Mouse (Mus musculus) heart, embryonic 12.5 days (tissue): Measurements from ENCODE around the gene Macrod1. TPM values are rescaled to one million over a fixed set of nuclear protein-coding genes. Genes with fewer than 3 reads are reported as not detected.

ENCODE experiments used
- ATAC-seq: fragments of 200-750 bp; cut with Nextera tagmentation; 2 replicates; pipeline ENCODE4 v1.8.0; 2017; ENCODE audit warnings: moderate TSS enrichment, moderate library complexity; ENCODE audit not compliant: insufficient number of reproducible peaks, low FRiP score
- H3K27ac ChIP-seq: fragments of 300-500 bp; sonication (generic); 2 replicates; pipeline ENCODE4 v1.5.1; 2016; ENCODE audit warnings: mild to moderate bottlenecking, moderate library complexity; ENCODE audit not compliant: poor library complexity, severe bottlenecking
- H3K27me3 ChIP-seq: fragments of 300-500 bp; sonication (generic); replicated peaks from 2 replicates; pipeline ENCODE4 v1.6.1; 2016; ENCODE audit warnings: mild to moderate bottlenecking, moderate library complexity
- H3K36me3 ChIP-seq: fragments of 300-500 bp; sonication (generic); 2 replicates; pipeline ENCODE4 v1.6.1; 2016; ENCODE audit warnings: mild to moderate bottlenecking, moderate library complexity
- H3K4me1 ChIP-seq: fragments of 300-500 bp; sonication (generic); replicated peaks from 2 replicates; pipeline ENCODE4 v1.6.1; 2016; ENCODE audit warnings: mild to moderate bottlenecking
- H3K4me2 ChIP-seq: fragments of 300-500 bp; sonication (generic); 2 replicates; pipeline ENCODE4 v1.6.1; 2016; ENCODE audit warnings: mild to moderate bottlenecking, moderate library complexity
- H3K4me3 ChIP-seq: fragments of 300-500 bp; sonication (generic); 2 replicates; pipeline ENCODE4 v1.5.1; 2016; ENCODE audit warnings: mild to moderate bottlenecking
- H3K9ac ChIP-seq: fragments of 300-500 bp; sonication (generic); 2 replicates; pipeline ENCODE4 v1.6.1; 2016; ENCODE audit warnings: mild to moderate bottlenecking, moderate library complexity
- H3K9me3 ChIP-seq: fragments of 300-500 bp; sonication (generic); replicated peaks from 2 replicates; pipeline ENCODE4 v1.6.1; 2016; ENCODE audit warnings: mild to moderate bottlenecking, moderate library complexity
- WGBS: fragments of 180-500 bp; shearing (Covaris S2); methylation state at CpG from one replicate; pipeline ENCODE4 v1.1.7; 2016; 5-methylcytosine and 5-hydroxymethylcytosine counted together
- polyA plus RNA-seq: library from polyadenylated mRNA; unstranded; fragments of >200 nt; fragmentation: Nextera tagmentation; extraction: Ambion mirVana; gene quantifications from 2 replicates; pipeline ENCODE4 v1.2.1, GENCODE M21; 2016

Macrod1 gene
- polyA plus RNA-seq, 1 experiment from 2014 or later, result 29.0 TPM

DNA sequence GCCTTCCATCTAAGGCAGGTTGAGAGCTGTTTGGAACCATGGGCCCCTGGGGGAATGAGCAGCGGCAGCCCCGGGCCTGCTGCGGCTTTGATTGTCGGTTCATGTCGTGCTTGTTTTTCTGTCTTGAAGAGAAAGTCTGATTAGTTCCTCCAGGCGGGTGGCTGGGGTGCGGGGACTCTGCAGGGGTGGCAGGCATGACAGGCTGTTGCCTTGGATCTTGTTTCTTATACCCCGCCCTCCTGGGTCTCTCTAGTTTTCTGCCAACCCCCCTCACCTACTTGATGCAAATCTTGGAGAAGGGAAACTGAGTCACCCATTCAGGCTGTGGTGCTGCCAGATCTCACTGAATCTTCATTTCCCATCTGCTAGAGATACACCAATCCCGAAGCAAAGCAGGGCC, 31.9 kb downstream of the Macrod1 start:
- Histone ChIP-seq H3K4me3 (no peak overlapping the region), H3K27me3 (peaks cover 78% of the 10 kb centered on the region), H3K4me1 (peaks cover 16% of the 10 kb centered on the region), H3K9ac (no peak overlapping the region), H3K36me3 (no peaks in the 10 kb centered on the region), H3K9me3 (no peaks in the 10 kb centered on the region), H3K4me2 (no peak overlapping the region), H3K27ac (no peak overlapping the region)
- WGBS, result 16% methylated on average over 9 of the region's 9 CpGs
- no peak for ATAC-seq

DNA sequence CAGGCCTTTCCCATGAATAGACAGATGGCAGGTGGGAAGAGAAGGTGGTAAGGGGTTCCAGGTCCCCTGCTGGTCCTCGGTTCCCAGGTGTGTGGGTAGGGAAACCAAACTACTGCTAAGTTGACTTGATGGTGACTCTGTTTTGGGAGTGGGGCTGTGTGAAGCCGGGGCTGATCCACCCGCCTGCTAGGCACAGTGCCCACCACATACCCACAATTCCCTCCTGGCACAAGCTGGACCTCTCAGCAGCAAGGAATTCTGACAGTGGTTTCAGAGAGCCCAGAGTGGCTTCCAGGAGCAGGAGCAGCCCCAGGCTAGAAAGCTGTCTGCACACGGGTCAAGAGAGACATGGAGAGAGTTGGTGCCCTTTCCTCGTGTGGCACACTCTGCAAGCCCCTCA, 32.4 kb downstream of the Macrod1 start:
- no peak overlapping the region for H3K4me3 ChIP-seq
- H3K36me3 ChIP-seq, result no peaks in the 10 kb centered on the region
- no peak; the same call in 1 of the 2 replicates for ATAC-seq
- H3K9me3 ChIP-seq, result no peaks in the 10 kb centered on the region
- peaks cover 76% of the 10 kb centered on the region for H3K27me3 ChIP-seq
- no peak overlapping the region for H3K27ac ChIP-seq
- no peak overlapping the region for H3K9ac ChIP-seq
- no peak overlapping the region for H3K4me2 ChIP-seq
- peaks cover 16% of the 10 kb centered on the region for H3K4me1 ChIP-seq
- 61% methylated on average over 5 of the region's 5 CpGs for WGBS

DNA sequence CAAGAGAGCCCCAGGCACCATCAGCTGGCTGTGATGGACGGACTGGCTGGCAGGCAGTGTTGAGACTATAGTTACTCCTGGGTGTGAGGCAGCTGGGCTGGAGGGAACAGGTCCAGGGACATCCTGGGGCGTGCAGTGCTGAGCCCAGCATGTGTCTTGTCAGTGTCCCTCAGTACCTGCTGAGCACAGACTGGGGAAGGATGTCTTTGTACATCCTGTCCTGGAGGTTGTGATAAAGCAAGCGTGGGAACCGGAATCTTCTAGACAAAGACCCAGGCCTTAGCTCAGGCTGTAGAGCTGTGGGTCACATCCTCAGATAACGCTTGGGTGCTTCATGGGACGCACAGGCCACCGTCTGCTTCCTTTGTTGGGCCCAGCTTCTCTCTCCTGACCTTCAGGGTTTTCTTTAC, 33.2 kb downstream of the Macrod1 start:
- peaks cover 68% of the 10 kb centered on the region for H3K27me3 ChIP-seq
- ATAC-seq, result peak; percentile 30; the same call in 1 of the 2 replicates
- H3K27ac ChIP-seq, result 0 out of 2 replicates have a peak overlapping the region, but pooled peaks have one; percentile 4
- H3K4me2 ChIP-seq, result no peak overlapping the region
- H3K9me3 ChIP-seq, result no peaks in the 10 kb centered on the region
- WGBS, result 49% methylated on average over 7 of the region's 7 CpGs
- no peak overlapping the region for H3K4me3 ChIP-seq
- peaks cover 15% of the 10 kb centered on the region for H3K4me1 ChIP-seq
- H3K36me3 ChIP-seq, result no peaks in the 10 kb centered on the region
- H3K9ac ChIP-seq, result no peak overlapping the region

DNA sequence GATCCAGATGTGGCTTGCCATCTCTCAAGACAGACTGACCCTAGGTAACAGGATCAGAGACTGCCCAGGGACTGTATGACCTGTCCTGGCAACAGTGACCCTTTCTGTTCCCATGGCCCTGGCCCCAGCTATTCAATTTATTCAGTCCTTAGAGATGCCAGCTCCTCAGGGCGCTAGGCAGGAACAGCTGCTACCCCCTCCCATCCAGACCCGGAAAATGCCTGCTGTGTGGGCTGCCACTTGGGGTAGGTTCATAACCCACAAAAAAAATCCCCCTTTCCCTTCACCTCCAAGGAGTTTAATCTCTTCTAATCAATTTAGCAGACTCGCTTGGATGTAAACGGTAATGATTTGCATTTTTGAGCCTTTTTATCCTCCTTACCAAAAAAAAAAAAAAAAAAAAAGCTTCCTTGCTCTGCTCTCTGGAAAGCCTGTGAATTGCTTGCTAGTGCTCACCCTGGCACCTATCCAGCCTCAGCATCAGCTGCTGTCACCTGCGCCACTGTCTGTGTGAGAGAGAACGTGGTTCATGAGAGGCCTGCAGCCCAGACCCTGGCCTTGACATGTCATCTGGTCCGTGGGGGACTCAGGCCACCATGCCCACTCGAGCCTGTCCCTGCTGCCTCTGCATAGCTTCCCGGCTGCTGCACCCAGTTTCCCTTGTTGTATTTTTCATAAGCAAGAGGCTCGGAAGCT, 33.9 kb downstream of the Macrod1 start:
- 0 out of 2 replicates have a peak overlapping the region, but pooled peaks have one; percentile 4 for H3K27ac ChIP-seq

DNA sequence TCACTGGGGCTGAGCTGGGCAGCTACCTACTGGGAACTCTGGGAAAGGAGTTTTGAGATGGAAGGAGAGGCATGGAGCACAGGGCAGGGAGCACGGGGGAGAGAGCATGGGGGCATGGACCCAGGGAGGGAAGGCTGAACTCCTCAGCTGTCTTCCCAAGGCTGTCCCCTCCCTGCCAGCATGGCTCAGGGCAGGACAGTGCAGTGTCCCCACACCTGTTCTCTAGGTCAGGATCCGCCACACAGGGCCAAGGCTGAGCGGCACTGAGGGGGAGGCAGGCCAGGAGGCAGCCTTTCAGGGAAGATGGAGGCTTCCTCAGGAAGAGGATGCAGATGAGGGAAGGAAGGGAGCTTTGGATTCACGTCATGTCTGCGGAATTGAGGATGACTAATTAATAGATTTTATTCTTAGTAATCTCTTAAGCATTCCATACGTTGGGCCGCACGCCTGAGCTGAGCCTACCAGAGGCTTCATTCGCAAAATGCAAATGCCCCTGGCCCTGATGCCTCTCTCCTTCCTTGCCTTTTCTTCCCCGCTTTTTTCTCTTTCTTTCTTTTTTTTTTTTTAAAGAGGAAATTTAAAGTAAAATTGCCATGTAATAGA, 34.9 kb downstream of the Macrod1 start:
- Histone ChIP-seq H3K9ac (no peak overlapping the region), H3K9me3 (no peaks in the 10 kb centered on the region), H3K27me3 (peaks cover 69% of the 10 kb centered on the region), H3K4me3 (no peak overlapping the region), H3K27ac (no peak overlapping the region), H3K4me1 (peaks cover 14% of the 10 kb centered on the region), H3K36me3 (no peaks in the 10 kb centered on the region), H3K4me2 (no peak overlapping the region)
- 64% methylated on average over 10 of the region's 10 CpGs for WGBS
- peak; percentile 40; the same call in 1 of the 2 replicates for ATAC-seq

More for the DNA sequence above, 33.9 kb downstream of the Macrod1 start:
- no peak for ATAC-seq
- 38% methylated on average over 10 of the region's 10 CpGs for WGBS
- no peaks in the 10 kb centered on the region for H3K36me3 ChIP-seq
- H3K9me3 ChIP-seq, result no peaks in the 10 kb centered on the region
- peaks cover 69% of the 10 kb centered on the region for H3K27me3 ChIP-seq
- peaks cover 14% of the 10 kb centered on the region for H3K4me1 ChIP-seq
- H3K9ac ChIP-seq, result no peak overlapping the region
- no peak overlapping the region for H3K4me2 ChIP-seq
- no peak overlapping the region for H3K4me3 ChIP-seq

DNA sequence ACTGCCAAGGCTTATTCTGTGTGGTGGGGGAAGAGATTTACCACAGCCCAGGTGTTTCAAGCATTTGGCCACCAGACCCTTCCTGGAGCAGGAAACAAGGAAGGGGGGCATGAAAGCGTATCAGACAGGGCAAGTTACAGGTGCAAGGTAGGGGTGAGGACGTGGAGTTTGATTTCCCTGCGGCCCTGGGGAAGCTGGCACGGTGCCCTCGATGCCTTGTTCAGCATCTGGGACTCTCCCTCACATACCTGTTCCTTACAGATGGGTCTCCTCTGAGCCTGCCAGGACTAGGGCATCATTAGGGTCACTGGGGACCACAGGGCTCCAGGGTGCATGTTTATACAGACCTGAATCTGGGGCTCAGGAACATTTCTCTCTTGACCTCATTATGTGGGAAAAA, 36.1 kb downstream of the Macrod1 start:
- H3K9me3 ChIP-seq, result no peaks in the 10 kb centered on the region
- no peaks in the 10 kb centered on the region for H3K36me3 ChIP-seq
- H3K4me3 ChIP-seq, result no peak overlapping the region
- WGBS, result 81% methylated on average over 5 of the region's 5 CpGs
- H3K9ac ChIP-seq, result no peak overlapping the region
- H3K4me1 ChIP-seq, result peaks cover 14% of the 10 kb centered on the region
- H3K27ac ChIP-seq, result no peak overlapping the region
- H3K27me3 ChIP-seq, result peaks cover 69% of the 10 kb centered on the region
- no peak overlapping the region for H3K4me2 ChIP-seq
- no peak for ATAC-seq

DNA sequence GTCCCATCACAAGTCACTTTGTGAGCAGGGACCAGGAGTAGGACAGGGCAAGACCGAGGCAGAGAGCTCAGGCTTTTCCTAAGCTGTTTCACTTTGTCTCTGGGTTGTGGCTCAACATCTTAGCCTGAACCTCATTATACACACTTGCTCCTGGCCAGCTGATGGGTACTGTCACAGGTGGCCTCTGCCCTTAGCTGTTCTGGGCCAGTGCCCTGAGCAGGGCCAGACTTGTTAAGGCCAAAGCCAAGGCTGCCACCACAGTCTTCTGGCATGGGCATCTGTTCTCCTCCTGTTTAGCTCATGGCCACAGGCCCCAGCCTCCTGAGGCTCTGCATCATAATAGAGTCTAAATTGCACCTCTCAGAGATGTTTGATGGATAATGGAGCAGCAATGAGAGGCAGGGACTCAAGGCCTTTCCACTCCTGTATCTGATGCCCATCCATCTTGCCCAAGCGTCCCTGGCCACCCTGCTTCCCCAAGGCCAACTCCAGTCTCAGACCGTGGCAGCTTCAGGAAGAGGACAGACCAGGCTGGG, 43.1 kb downstream of the Macrod1 start:
- Histone ChIP-seq H3K36me3 (no peaks in the 10 kb centered on the region), H3K4me2 (no peak overlapping the region), H3K4me3 (no peak overlapping the region), H3K27ac (no peak overlapping the region), H3K9ac (no peak overlapping the region), H3K4me1 (peaks cover 17% of the 10 kb centered on the region), H3K27me3 (peaks cover 41% of the 10 kb centered on the region), H3K9me3 (no peaks in the 10 kb centered on the region)
- no peak for ATAC-seq
- 81% methylated on average over 3 of the region's 3 CpGs for WGBS

DNA sequence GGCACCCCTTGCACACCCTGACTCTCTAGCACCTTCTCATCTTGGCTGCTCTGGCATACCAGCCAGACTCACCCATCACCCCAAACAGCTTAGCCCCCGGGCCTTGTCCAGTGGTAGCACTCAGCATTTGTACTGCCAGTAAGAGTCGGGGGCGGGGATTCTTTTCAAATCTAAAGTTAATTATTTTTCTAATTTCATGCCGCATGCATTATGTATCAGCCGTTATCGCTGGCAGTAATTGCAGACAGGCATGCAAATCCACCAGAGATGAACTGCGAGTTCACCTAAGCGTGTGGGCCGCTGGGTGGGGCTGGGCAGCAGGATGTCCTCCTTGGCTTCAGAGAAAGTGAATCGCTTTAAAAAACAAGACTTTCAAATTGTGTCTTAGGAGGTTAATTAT, 45.4 kb downstream of the Macrod1 start:
- Histone ChIP-seq H3K9me3 (no peaks in the 10 kb centered on the region), H3K27me3 (peaks cover 23% of the 10 kb centered on the region), H3K4me3 (no peak overlapping the region), H3K4me2 (no peak overlapping the region), H3K4me1 (peaks cover 23% of the 10 kb centered on the region), H3K9ac (no peak overlapping the region), H3K27ac (no peak overlapping the region), H3K36me3 (no peaks in the 10 kb centered on the region)
- no peak for ATAC-seq
- WGBS, result 85% methylated on average over 10 of the region's 10 CpGs

DNA sequence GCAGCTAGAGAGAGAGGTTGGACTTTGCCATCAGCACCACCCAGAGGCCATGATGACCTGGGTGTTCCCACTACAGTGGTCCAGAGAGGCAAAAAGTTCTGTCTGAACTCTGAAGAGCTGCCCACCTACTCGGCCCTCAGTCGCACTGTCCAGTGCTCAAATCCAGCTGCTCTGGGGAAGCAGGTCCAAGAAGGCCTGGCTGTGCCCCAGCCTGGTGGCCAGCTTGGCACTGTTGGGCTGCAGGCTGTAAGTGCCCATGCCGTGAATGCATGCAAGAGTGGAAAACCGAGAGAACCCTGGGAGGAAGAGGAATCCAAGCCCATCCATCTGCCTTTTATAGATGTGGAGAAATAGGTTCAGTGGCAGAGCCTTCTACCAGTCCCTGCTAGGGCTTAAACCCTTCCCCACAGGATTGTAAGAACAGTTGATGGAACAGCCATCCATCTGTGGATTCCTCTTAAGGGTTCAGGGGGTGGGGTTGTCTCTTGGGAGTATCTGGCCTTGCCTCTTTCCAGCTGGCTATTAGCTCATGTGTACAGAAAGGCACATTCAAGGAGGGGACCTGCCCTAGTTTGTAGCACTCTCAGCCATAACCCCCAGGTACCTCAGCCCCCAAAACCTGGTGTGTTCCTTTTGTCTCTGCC, 46.9 kb downstream of the Macrod1 start:
- H3K36me3 ChIP-seq, result no peaks in the 10 kb centered on the region
- no peak overlapping the region for H3K27ac ChIP-seq
- H3K4me1 ChIP-seq, result peaks cover 30% of the 10 kb centered on the region
- ATAC-seq, result no peak
- H3K9me3 ChIP-seq, result no peaks in the 10 kb centered on the region
- no peak overlapping the region for H3K4me3 ChIP-seq
- peak overlapping the region; percentile 29 for H3K4me2 ChIP-seq
- peaks cover 11% of the 10 kb centered on the region; the same call in 1 of the 2 replicates for H3K27me3 ChIP-seq
- H3K9ac ChIP-seq, result peak overlapping the region; percentile 40; the same call in 1 of the 2 replicates
- WGBS, result 77% methylated on average over 4 of the region's 4 CpGs

DNA sequence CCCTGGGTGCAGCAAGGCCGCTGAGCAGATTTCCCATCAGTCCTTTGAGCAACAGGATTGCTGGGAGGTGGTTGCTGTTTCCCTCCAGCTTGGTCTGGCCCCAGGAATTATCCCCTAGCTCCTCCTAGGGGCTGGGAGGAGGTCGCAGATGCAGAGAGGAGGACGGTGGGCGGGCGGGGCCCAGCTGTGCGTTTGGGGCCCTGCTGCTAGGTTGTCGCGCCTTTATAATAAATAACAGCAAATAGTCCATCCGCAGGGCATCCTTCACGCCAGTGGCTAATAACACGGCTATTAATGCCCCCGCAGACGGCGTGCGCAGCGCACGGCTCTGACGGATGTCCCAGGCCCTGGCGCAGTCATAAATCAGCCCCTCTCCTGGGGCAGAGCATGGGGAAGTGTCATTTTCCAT, 47.4 kb downstream of the Macrod1 start:
- no peaks in the 10 kb centered on the region for H3K36me3 ChIP-seq
- H3K4me2 ChIP-seq, result peak overlapping the region; percentile 29
- H3K4me3 ChIP-seq, result peak overlapping the region; percentile 3; the same call in 1 of the 2 replicates
- peak overlapping the region; percentile 40; the same call in 1 of the 2 replicates for H3K9ac ChIP-seq
- peaks cover 9% of the 10 kb centered on the region; the same call in 1 of the 2 replicates for H3K27me3 ChIP-seq
- ATAC-seq, result no peak
- H3K27ac ChIP-seq, result no peak overlapping the region
- H3K4me1 ChIP-seq, result peaks cover 30% of the 10 kb centered on the region
- no peaks in the 10 kb centered on the region for H3K9me3 ChIP-seq
- 30% methylated on average over 19 of the region's 19 CpGs for WGBS

DNA sequence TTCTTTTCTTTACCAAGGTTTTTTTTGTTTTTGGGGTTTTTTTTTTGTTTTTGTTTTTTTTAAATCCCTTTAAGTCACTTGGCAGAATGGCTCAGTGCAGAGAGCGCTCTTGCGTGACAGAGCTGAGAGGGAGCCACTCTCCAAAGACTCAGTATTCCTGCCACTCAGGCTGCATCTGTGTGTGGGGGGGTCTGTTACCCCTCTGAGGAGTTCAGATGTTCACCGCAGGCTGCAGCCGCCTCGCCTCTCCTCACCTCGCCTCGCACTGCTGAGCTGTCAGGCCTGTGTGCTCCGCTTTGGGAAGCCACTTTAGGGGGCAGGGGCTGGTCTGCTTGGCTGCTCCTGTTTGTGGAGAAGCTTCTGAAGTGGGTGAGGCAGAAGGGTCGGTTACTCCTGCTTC, 48.9 kb downstream of the Macrod1 start, which contains the start of gene Flrt1:
Flrt1 (minus strand) TSS at position 186 of the 400 bp plus-strand sequence.
- Histone ChIP-seq H3K36me3 (no peaks in the 10 kb centered on the region), H3K27me3 (peaks cover 9% of the 10 kb centered on the region; the same call in 1 of the 2 replicates), H3K9ac (0 out of 2 replicates have a peak within 1 kb of the TSS, but pooled peaks have one; percentile 23), H3K4me2 (no peak within 1 kb of the TSS), H3K4me1 (peaks cover 38% of the 10 kb centered on the region), H3K4me3 (no peak within 1 kb of the TSS), H3K27ac (no peak within 1 kb of the TSS), H3K9me3 (no peaks in the 10 kb centered on the region)
- no peak for ATAC-seq
- WGBS, result 46% methylated on average over 9 of the region's 9 CpGs
